Mouse (Mus musculus): ENCODE data around the gene Heg1. TPM values are rescaled to one million over a fixed set of nuclear protein-coding genes. Genes with fewer than 3 reads are reported as not detected.

Gene Heg1
- polyA plus RNA-seq, 1 experiment from 2014 or later = 40.7 TPM

- H3K4me3 ChIP-seq (ENCODE audit: low read depth, low read length) = no peak overlapping the region
- 0 out of 2 replicates have a peak overlapping the region, but pooled peaks have one; percentile 25 for H3K27ac ChIP-seq (ENCODE audit: low read depth, low read length)
- H3K9me3 ChIP-seq (ENCODE audit: control insufficient read depth, low read length) = no peaks in the 10 kb centered on the region
- peaks cover 34% of the 10 kb centered on the region for H3K4me1 ChIP-seq (ENCODE audit: control insufficient read depth, insufficient read depth, low read length)
- ATAC-seq (ENCODE audit: low FRiP score) (no peak), DNase-seq (ENCODE audit: low spot score, missing footprints) (no peak)
- H3K27me3 ChIP-seq (ENCODE audit: control insufficient read depth, insufficient read depth, low read length) = no peaks in the 10 kb centered on the region
- H3K4me2 ChIP-seq = no peak overlapping the region
- no peak overlapping the region for H3K9ac ChIP-seq (ENCODE audit: low read length)
- no peaks in the 10 kb centered on the region for H3K36me3 ChIP-seq (ENCODE audit: control insufficient read depth, insufficient read depth, low read length)
- WGBS = 72% methylated on average over 3 of the region's 3 CpGs
These were observed 1.5 kb upstream of the Heg1 start for GRCm38 (mm10) chr16:33682651-33683050.

DNA sequence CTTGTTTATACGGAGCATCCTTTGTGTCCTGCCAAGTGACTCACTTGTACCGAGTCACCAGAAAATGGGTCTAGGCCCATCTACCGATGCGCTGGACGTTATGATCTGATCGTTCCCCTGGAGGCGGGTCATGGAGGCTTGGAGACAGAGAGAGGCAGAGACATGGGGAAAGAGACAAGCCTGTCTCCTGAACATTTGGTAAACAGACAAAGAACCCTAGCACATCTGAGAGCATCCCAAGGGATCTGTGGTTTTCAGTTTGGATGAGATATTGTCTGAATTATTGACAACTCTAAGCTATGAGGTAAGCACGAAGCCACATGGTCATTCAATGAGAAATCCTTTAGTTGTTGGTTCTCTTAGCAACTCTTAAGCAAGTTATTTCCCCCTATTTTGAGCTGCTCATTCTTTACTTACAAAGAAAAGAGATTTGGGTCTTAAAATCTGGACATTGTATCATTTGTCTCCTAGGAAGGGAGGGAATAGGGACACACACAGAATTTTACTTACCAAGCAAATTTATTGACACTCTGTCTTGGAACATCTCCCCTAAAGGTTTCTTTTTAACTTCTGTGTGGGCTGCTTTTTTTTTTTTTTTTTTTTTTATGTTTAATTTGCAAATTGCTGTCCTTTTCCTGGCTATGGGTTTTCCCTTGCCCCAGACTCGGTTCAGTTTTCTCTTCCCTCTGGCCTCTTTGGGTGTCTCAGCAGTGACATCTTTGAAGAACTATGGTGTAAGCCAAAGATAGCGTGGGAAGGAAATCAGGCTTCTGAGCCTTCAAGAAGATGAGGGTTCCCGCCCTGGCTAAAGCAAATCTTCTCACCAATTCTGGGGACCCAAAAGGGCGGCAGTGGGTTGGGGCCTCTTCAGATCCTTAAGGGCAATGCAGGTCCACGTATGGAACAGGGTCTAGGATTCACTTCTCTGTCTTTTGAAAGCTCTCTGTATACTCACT is 686 bp upstream of the Heg1 start:
- peak overlapping the region; percentile 82 for H3K4me2 ChIP-seq
- H3K27ac ChIP-seq (ENCODE audit: low read depth, low read length) = peak overlapping the region; percentile 82; the same call in 1 of the 2 replicates
- 56% methylated on average over 13 of the region's 13 CpGs for WGBS
- no peak for DNase-seq (ENCODE audit: low spot score, missing footprints)
- no peaks in the 10 kb centered on the region; the same call in 1 of the 2 replicates for H3K36me3 ChIP-seq (ENCODE audit: control insufficient read depth, insufficient read depth, low read length)
- peaks cover 36% of the 10 kb centered on the region for H3K4me1 ChIP-seq (ENCODE audit: control insufficient read depth, insufficient read depth, low read length)
- peak overlapping the region; percentile 99 for H3K9ac ChIP-seq (ENCODE audit: low read length)
- H3K4me3 ChIP-seq (ENCODE audit: low read depth, low read length) = peak overlapping the region; percentile 96
- no peaks in the 10 kb centered on the region for H3K9me3 ChIP-seq (ENCODE audit: control insufficient read depth, low read length)
- no peaks in the 10 kb centered on the region for H3K27me3 ChIP-seq (ENCODE audit: control insufficient read depth, insufficient read depth, low read length)
- ATAC-seq (ENCODE audit: low FRiP score) = peak; percentile 40

DNA sequence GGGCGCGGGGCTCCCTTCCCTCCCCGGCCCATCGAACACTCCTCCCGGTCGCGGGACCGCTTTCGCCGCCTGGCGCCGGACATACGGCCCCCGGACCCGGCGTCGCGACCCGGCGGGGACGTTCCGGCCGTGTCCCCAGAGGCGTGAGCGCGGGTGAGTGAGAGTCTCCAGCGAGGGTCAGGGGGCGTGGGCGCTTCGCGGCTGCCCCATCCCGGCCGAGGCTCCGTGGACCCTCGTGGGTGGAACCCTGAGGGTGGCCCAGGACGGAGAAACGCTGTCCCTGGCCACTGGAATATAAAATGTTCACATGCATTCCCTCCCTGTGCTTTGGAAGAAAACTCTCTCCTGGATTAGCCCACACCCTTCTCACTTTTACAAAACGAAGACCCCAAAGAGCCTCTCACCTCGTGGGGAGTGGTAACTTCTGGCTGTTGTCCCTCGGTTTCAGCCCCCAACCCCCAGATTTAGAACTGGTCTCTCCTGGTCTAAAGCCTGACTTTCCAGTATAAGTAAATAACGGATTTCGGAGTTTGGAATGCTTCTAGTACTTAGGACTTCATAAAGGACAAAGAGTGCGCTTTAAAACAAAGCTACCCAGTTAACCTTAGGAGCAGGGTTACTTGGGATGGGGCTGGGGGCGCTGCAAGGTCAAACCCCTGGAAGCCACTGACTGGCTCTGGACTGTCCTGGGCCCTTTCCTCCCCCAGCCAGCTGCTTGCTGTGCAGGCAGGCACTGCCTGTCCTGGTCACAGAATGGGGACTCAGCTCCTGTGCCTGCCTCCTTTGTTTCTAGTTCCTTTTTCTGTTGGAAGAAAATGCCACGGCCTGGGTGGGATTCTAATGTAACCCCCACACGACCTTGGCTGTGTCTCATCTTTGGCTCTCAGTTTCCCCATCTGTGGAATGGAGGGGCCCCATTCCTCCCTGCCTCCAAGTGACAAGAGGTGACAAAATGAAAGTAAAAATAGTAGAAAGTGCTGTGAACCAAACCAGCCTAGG is 832 bp downstream of the Heg1 start:
- H3K36me3 ChIP-seq (ENCODE audit: control insufficient read depth, insufficient read depth, low read length) = no peaks in the 10 kb centered on the region; the same call in 1 of the 2 replicates
- peak overlapping the region; percentile 82 for H3K4me2 ChIP-seq
- peak; percentile 67 for ATAC-seq (ENCODE audit: low FRiP score)
- peaks cover 36% of the 10 kb centered on the region for H3K4me1 ChIP-seq (ENCODE audit: control insufficient read depth, insufficient read depth, low read length)
- WGBS = under 1% methylated on average over 46 of the region's 46 CpGs
- peak; percentile 95 for DNase-seq (ENCODE audit: low spot score, missing footprints)
- H3K27me3 ChIP-seq (ENCODE audit: control insufficient read depth, insufficient read depth, low read length) = no peaks in the 10 kb centered on the region
- H3K27ac ChIP-seq (ENCODE audit: low read depth, low read length) = peak overlapping the region; percentile 82
- peak overlapping the region; percentile 99 for H3K9ac ChIP-seq (ENCODE audit: low read length)
- no peaks in the 10 kb centered on the region for H3K9me3 ChIP-seq (ENCODE audit: control insufficient read depth, low read length)
- H3K4me3 ChIP-seq (ENCODE audit: low read depth, low read length) = peak overlapping the region; percentile 96

DNA sequence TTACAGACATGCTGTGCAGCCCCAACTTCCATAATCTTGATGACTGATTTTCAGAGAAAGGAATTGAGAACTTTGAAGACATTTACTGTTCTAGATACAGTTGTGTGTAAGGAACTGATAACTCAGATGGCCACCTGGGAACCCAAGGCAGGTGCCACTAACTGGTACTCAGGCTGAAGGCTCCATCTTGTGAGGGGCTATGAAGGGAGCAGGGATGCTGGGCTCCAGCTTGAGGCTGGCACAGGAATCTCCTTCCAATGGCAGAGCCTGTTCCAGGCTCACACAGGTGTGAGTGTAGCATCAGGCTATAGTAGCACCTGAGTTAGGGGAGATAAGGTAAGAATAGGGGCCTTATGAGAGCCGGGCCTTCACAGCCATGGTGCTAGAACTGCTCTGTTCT is 1.9 kb downstream of the Heg1 start:
- Histone ChIP-seq H3K9me3 (ENCODE audit: control insufficient read depth, low read length) (no peaks in the 10 kb centered on the region), H3K27ac (ENCODE audit: low read depth, low read length) (peak overlapping the region; percentile 40; the same call in 1 of the 2 replicates), H3K4me3 (ENCODE audit: low read depth, low read length) (peak overlapping the region; percentile 96), H3K36me3 (ENCODE audit: control insufficient read depth, insufficient read depth, low read length) (no peaks in the 10 kb centered on the region; the same call in 1 of the 2 replicates), H3K4me1 (ENCODE audit: control insufficient read depth, insufficient read depth, low read length) (peaks cover 43% of the 10 kb centered on the region), H3K4me2 (peak overlapping the region; percentile 82), H3K27me3 (ENCODE audit: control insufficient read depth, insufficient read depth, low read length) (no peaks in the 10 kb centered on the region), H3K9ac (ENCODE audit: low read length) (peak overlapping the region; percentile 99)
- WGBS = 81% methylated on average over 1 of the region's 1 CpGs
- ATAC-seq (ENCODE audit: low FRiP score) (no peak), DNase-seq (ENCODE audit: low spot score, missing footprints) (no peak)

GRCm38 (mm10) chr16:33687724-33688123 is 3.6 kb downstream of the Heg1 start:
- Histone ChIP-seq H3K27me3 (ENCODE audit: control insufficient read depth, insufficient read depth, low read length) (no peaks in the 10 kb centered on the region), H3K9me3 (ENCODE audit: control insufficient read depth, low read length) (no peaks in the 10 kb centered on the region), H3K9ac (ENCODE audit: low read length) (peak overlapping the region; percentile 99), H3K4me2 (peak overlapping the region; percentile 82), H3K4me3 (ENCODE audit: low read depth, low read length) (peak overlapping the region; percentile 96), H3K36me3 (ENCODE audit: control insufficient read depth, insufficient read depth, low read length) (no peaks in the 10 kb centered on the region; the same call in 1 of the 2 replicates), H3K27ac (ENCODE audit: low read depth, low read length) (peak overlapping the region; percentile 51; the same call in 1 of the 2 replicates), H3K4me1 (ENCODE audit: control insufficient read depth, insufficient read depth, low read length) (peaks cover 49% of the 10 kb centered on the region)
- 84% methylated on average over 3 of the region's 3 CpGs for WGBS
- ATAC-seq (ENCODE audit: low FRiP score) = no peak
- DNase-seq (ENCODE audit: low spot score, missing footprints) = no peak

DNA sequence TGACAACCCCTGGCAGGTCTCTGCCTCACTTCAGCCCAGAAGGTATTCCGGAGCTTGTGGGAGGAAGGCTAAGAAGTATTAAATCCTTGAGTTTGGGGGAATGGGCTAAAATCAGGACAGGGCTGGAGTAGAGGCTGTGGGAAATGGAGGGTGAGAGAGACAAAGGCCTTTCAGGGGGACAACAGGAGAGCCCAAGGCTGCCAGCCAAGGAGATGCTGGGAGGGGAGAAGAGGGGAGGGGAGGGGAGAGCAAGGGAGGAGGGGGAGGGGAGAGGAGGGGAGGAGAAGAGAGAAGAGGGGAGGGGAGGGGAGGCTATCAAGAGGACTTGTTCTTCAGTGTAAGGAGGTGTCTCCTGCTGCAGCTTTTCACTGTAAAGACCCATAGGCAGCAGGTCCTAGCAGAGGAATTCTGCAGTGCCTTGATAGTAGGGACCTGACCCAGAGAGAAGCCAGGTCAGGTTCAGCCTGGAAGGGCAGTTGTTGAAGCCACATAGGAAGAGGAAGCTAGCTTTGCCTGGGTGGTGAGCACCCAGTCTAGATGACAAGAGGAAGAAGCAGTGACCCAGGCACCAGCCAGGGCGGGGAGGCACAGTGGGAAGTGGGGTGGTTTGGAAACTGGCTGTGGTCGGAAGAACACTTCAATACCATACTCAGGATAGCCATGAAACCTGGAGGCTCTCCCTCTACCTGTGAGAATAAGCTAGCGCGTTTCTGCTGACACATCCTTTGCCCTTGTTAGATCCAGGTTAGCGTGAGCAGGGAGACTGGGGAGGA is 7.0 kb downstream of the Heg1 start:
- no peaks in the 10 kb centered on the region for H3K27me3 ChIP-seq (ENCODE audit: control insufficient read depth, insufficient read depth, low read length)
- ATAC-seq (ENCODE audit: low FRiP score) (0 out of 2 replicates have a peak, but pooled peaks have one; percentile 23), DNase-seq (ENCODE audit: low spot score, missing footprints) (no peak)
- H3K4me1 ChIP-seq (ENCODE audit: control insufficient read depth, insufficient read depth, low read length) = peaks cover 38% of the 10 kb centered on the region
- no peak overlapping the region for H3K9ac ChIP-seq (ENCODE audit: low read length)
- H3K36me3 ChIP-seq (ENCODE audit: control insufficient read depth, insufficient read depth, low read length) = peaks cover 4% of the 10 kb centered on the region
- 80% methylated on average over 6 of the region's 6 CpGs for WGBS
- no peak overlapping the region for H3K4me3 ChIP-seq (ENCODE audit: low read depth, low read length)
- peak overlapping the region; percentile 4; the same call in 1 of the 2 replicates for H3K27ac ChIP-seq (ENCODE audit: low read depth, low read length)
- H3K4me2 ChIP-seq = peak overlapping the region; percentile 0; the same call in 1 of the 2 replicates
- no peaks in the 10 kb centered on the region for H3K9me3 ChIP-seq (ENCODE audit: control insufficient read depth, low read length)

- H3K4me3 ChIP-seq (ENCODE audit: low read depth, low read length) = no peak overlapping the region
- no peak overlapping the region for H3K27ac ChIP-seq (ENCODE audit: low read depth, low read length)
- peaks cover 4% of the 10 kb centered on the region; the same call in 1 of the 2 replicates for H3K36me3 ChIP-seq (ENCODE audit: control insufficient read depth, insufficient read depth, low read length)
- no peak overlapping the region for H3K4me2 ChIP-seq
- ATAC-seq (ENCODE audit: low FRiP score) = no peak
- DNase-seq (ENCODE audit: low spot score, missing footprints) = no peak
- no peak overlapping the region for H3K9ac ChIP-seq (ENCODE audit: low read length)
- WGBS = 87% methylated on average over 1 of the region's 1 CpGs
- peaks cover 42% of the 10 kb centered on the region for H3K4me1 ChIP-seq (ENCODE audit: control insufficient read depth, insufficient read depth, low read length)
- H3K9me3 ChIP-seq (ENCODE audit: control insufficient read depth, low read length) = no peaks in the 10 kb centered on the region
- H3K27me3 ChIP-seq (ENCODE audit: control insufficient read depth, insufficient read depth, low read length) = no peaks in the 10 kb centered on the region
These were observed 9.4 kb downstream of the Heg1 start for GRCm38 (mm10) chr16:33693553-33693952.
